In the genomic region with DNA sequence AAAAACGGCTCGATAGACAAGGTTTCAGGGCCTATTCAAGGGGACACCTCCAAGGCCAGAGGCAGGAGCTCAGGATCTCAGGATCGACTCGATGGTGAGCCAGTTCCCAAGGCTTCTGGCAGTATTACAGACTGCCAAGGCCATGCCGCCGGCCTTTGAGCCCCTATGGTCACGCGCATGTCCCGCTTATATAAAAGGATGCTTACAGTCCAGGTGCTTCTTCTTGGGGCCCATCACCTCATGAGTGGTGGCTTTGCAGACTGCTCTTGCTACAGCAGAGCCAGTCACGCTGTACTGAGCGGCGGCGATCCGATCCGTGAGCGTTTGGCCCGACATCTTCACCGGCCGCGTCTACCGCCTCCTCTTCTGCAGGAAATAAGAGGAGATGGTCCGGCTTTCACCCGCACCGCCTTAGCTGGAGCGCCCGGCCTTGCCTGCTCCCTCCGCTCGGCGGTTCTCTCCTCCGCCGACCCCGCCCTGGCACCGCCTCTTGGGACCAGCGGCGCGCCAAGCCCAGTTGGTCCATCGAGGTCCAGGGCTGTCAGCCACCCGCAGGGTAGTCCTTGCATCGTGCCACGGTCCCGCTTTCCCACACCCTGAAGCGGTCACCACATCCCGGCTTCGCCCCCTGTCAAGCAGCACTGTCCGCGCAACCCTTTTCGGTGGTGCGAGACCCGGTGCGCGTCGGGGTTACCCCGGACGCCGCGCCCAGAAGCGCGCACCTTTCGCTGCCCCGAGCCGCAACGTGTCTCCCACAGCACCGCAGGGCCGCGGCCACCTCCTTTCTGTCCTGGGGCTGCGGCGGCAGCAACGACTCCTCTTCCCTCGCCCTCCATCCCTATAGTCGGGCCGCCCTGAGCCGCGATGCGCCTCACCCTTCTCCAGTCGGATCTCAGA, we compare ENCODE assay signal across 8 mouse cellular contexts. TPM values are rescaled to one million over a fixed set of nuclear protein-coding genes. Genes with fewer than 3 reads are reported as not detected.
A peak's percentile ranks its signal among the peaks of the same experiment; 100 is the strongest.
DNase-seq lines count a peak whose midpoint lies in the region; ATAC-seq and TF ChIP-seq lines count a peak whose summit lies in the region.

No protein-coding gene starts in this region.

- H3K9me3 ChIP-seq in megakaryocyte, embryonic 14.5 days = peaks cover 8% of the 10 kb centered on the region; the same call in 1 of the 2 replicates
- no peaks in the 10 kb centered on the region for H3K9me3 ChIP-seq in forebrain, embryonic 15.5 days
- H3K9me3 ChIP-seq in intestine, postnatal 0 days (ENCODE audit: control insufficient read depth) = no peaks in the 10 kb centered on the region
- H3K9me3 ChIP-seq in limb, embryonic 13.5 days = no peaks in the 10 kb centered on the region

- DNase-seq in cerebellum, adult 11 months = peak; percentile 68
- peak; percentile 68 for DNase-seq in retina, embryonic 14.5 days (ENCODE audit: low spot score)
- DNase-seq in spleen, postnatal 14 days (ENCODE audit: low spot score in 2 of 2) = no peak

- peak overlapping the region; percentile 79 for H3K4me3 ChIP-seq in megakaryocyte, embryonic 14.5 days (replicated peaks)
- H3K4me3 ChIP-seq in forebrain, embryonic 15.5 days = peak overlapping the region; percentile 78
- peak overlapping the region; percentile 58 for H3K4me3 ChIP-seq in intestine, postnatal 0 days (ENCODE audit: low read depth, low read length)
- peak overlapping the region; percentile 79 for H3K4me3 ChIP-seq in limb, embryonic 13.5 days

- no peaks in the 10 kb centered on the region for H3K36me3 ChIP-seq in megakaryocyte, embryonic 14.5 days (replicated peaks; ENCODE audit: low read length)
- H3K36me3 ChIP-seq in forebrain, embryonic 15.5 days = no peaks in the 10 kb centered on the region
- no peaks in the 10 kb centered on the region for H3K36me3 ChIP-seq in intestine, postnatal 0 days (ENCODE audit: control insufficient read depth, insufficient read depth)
- no peaks in the 10 kb centered on the region for H3K36me3 ChIP-seq in limb, embryonic 13.5 days

- ATAC-seq in megakaryocyte, adult 5-6 weeks (ENCODE audit: poor library complexity, severe bottlenecking) = no peak
- peak; percentile 36 for ATAC-seq in forebrain, embryonic 15.5 days (replicated peaks)
- ATAC-seq in intestine, postnatal 0 days = peak; percentile 4; the same call in 1 of the 2 replicates
- peak; percentile 25 for ATAC-seq in limb, embryonic 13.5 days (ENCODE audit: low FRiP score, low read depth)

- under 1% methylated on average over 74 of the region's 75 CpGs for WGBS in forebrain, embryonic 15.5 days
- WGBS in intestine, postnatal 0 days = 1% methylated on average over 69 of the region's 75 CpGs
- WGBS in limb, embryonic 13.5 days = under 1% methylated on average over 75 of the region's 75 CpGs

- peak overlapping the region; percentile 83 for H3K9ac ChIP-seq in forebrain, embryonic 15.5 days (replicated peaks)
- no peak overlapping the region for H3K9ac ChIP-seq in intestine, postnatal 0 days (ENCODE audit: low read depth, low read length)
- peak overlapping the region; percentile 72 for H3K9ac ChIP-seq in limb, embryonic 13.5 days

- H3K27me3 ChIP-seq in megakaryocyte, embryonic 14.5 days (replicated peaks) = peaks cover 46% of the 10 kb centered on the region
- no peaks in the 10 kb centered on the region; the same call in 1 of the 2 replicates for H3K27me3 ChIP-seq in forebrain, embryonic 15.5 days
- peaks cover 41% of the 10 kb centered on the region for H3K27me3 ChIP-seq in intestine, postnatal 0 days (replicated peaks; ENCODE audit: control insufficient read depth, insufficient read depth, low read length)
- H3K27me3 ChIP-seq in limb, embryonic 13.5 days = peaks cover 58% of the 10 kb centered on the region

- peaks cover 14% of the 10 kb centered on the region for H3K4me1 ChIP-seq in megakaryocyte, embryonic 14.5 days
- peaks cover 18% of the 10 kb centered on the region for H3K4me1 ChIP-seq in forebrain, embryonic 15.5 days
- H3K4me1 ChIP-seq in intestine, postnatal 0 days (replicated peaks; ENCODE audit: control insufficient read depth, insufficient read depth, low read length) = no peaks in the 10 kb centered on the region
- peaks cover 8% of the 10 kb centered on the region for H3K4me1 ChIP-seq in limb, embryonic 13.5 days

- peak overlapping the region; percentile 73 for H3K4me2 ChIP-seq in forebrain, embryonic 15.5 days (replicated peaks)
- peak overlapping the region; percentile 95 for H3K4me2 ChIP-seq in intestine, postnatal 0 days (replicated peaks; ENCODE audit: low read depth)
- H3K4me2 ChIP-seq in limb, embryonic 13.5 days (replicated peaks) = peak overlapping the region; percentile 98

- TF ChIP-seq CTCF in intestine, postnatal 0 days (IDR thresholded peaks at IDR 0.05; ENCODE audit: low read depth) = no peak

- peak overlapping the region; percentile 91 for H3K27ac ChIP-seq in forebrain, embryonic 15.5 days (replicated peaks)
- H3K27ac ChIP-seq in intestine, postnatal 0 days (ENCODE audit: low read depth, low read length) = no peak overlapping the region
- H3K27ac ChIP-seq in limb, embryonic 13.5 days = no peak overlapping the region

RNA-seq across cellular contexts. Expression of a gene that starts 1.0 kb away (rescaled TPM):
- not detected in 2 replicates for polyA plus RNA-seq in megakaryocyte, embryonic 14.5 days (2012; ENCODE audit: insufficient read depth, low replicate concordance)
- total RNA-seq in megakaryocyte, adult 5-6 weeks (2015) = not detected in 2 replicates
- total RNA-seq in megakaryocyte, adult 5-6 weeks (2017) = not detected in 2 replicates
- 98.4 and 101 TPM in 2 replicates for polyA plus RNA-seq in forebrain, embryonic 15.5 days (2015; fragmentation: Nextera tagmentation; extraction: Ambion mirVana)
- 3.7 and 4.0 TPM in 2 replicates for polyA plus RNA-seq in intestine, postnatal 0 days (2015; fragmentation: Nextera tagmentation; extraction: Ambion mirVana)
- polyA plus RNA-seq in limb, embryonic 13.5 days (2015; fragmentation: Nextera tagmentation; extraction: Ambion mirVana) = 6.3 and 6.6 TPM in 2 replicates

Comparison
In these comparisons a context has a peak if more than half of its experiments do, and no peak if none do; other contexts are left out.
1. DNase-seq: peak in cerebellum, adult 11 months (single experiment) and retina, embryonic 14.5 days (single experiment); none in spleen, postnatal 14 days (0 of 2).
2. RNA of a gene that starts 1.0 kb away (polyA plus RNA-seq): 98.4 to 101 TPM in forebrain, embryonic 15.5 days; 6.3 to 6.6 TPM in limb, embryonic 13.5 days, 3.7 to 4.0 TPM in intestine, postnatal 0 days and not detected in megakaryocyte, embryonic 14.5 days; every median in the first group is over 10 times any median in the second.
3. Peak in every context shown above with its lines, with median percentiles within 50 percentile points of each other: H3K4me3 ChIP-seq and H3K4me2 ChIP-seq.